Mouse (Mus musculus) forebrain, postnatal 0 days (tissue): ENCODE results near the gene Ephb4. TPM values are rescaled to one million over a fixed set of nuclear protein-coding genes. Genes with fewer than 3 reads are reported as not detected.

ENCODE experiments used
- ATAC-seq: fragments of 200-750 bp; cut with Nextera tagmentation; 2 replicates; pipeline ENCODE4 v1.8.0; 2017; ENCODE audit warnings: mild to moderate bottlenecking, moderate library complexity
- DNase-seq: peaks from one replicate; pipeline ENCODE4 v3.0.0-alpha.2; 2015
- H3K27ac ChIP-seq: fragments of 300-500 bp; sonication (generic); 2 replicates; pipeline ENCODE4 v1.5.1; 2014; ENCODE audit warnings: low read depth, mild to moderate bottlenecking, antibody characterized with exemption, low read length, moderate library complexity, mixed read lengths
- H3K27me3 ChIP-seq: fragments of 300-500 bp; sonication (generic); 2 replicates; pipeline ENCODE4 v1.6.1; 2014; ENCODE audit warnings: mild to moderate bottlenecking, low read length, mixed read lengths; ENCODE audit not compliant: insufficient read depth
- H3K36me3 ChIP-seq: fragments of 300-500 bp; sonication (generic); 2 replicates; pipeline ENCODE4 v1.6.1; 2014; ENCODE audit warnings: mild to moderate bottlenecking, moderate library complexity; ENCODE audit not compliant: insufficient read depth
- H3K4me1 ChIP-seq: fragments of 300-500 bp; sonication (generic); 2 replicates; pipeline ENCODE4 v1.6.1; 2014; ENCODE audit warnings: antibody characterized with exemption; ENCODE audit not compliant: insufficient read depth
- H3K4me2 ChIP-seq: fragments of 300-500 bp; sonication (generic); 2 replicates; pipeline ENCODE4 v1.6.1; 2014; ENCODE audit warnings: low read depth, mild to moderate bottlenecking, moderate library complexity
- H3K4me3 ChIP-seq: fragments of 300-500 bp; sonication (generic); 2 replicates; pipeline ENCODE4 v1.5.1; 2014; ENCODE audit warnings: low read depth, low read length, mixed read lengths
- H3K9ac ChIP-seq: fragments of 300-500 bp; sonication (generic); 2 replicates; pipeline ENCODE4 v1.6.1; 2014; ENCODE audit warnings: mild to moderate bottlenecking
- H3K9me3 ChIP-seq: fragments of 300-500 bp; sonication (generic); 2 replicates; pipeline ENCODE4 v1.6.1; 2016; ENCODE audit warnings: low read length
- CTCF ChIP-seq: sonication (generic); IDR thresholded peaks from 2 replicates; pipeline ENCODE4 v1.5.1; 2016; ENCODE audit warnings: antibody characterized with exemption, control low read depth, low read depth
- WGBS: fragments of 180-500 bp; shearing (Covaris S2); extraction: QIAGEN DNeasy Blood & Tissue Kit; methylation state at CpG from one replicate; pipeline ENCODE4 v1.1.7; 2014; 5-methylcytosine and 5-hydroxymethylcytosine counted together
- polyA plus RNA-seq: library from polyadenylated mRNA; unstranded; fragments of >200 nt; fragmentation: Nextera tagmentation; extraction: Ambion mirVana; gene quantifications from 2 replicates; pipeline ENCODE4 v1.2.1, GENCODE M21; 2015
- total RNA-seq: library from RNA; depleted of rRNA; stranded (reverse); fragments of >200 nt; gene quantifications from 2 replicates; pipeline ENCODE4 v1.2.3, GENCODE M21; 2014

Ephb4 gene
- total and polyA plus RNA-seq, 2 experiments from 2014 or later: 4.9 to 12.7 TPM

DNA sequence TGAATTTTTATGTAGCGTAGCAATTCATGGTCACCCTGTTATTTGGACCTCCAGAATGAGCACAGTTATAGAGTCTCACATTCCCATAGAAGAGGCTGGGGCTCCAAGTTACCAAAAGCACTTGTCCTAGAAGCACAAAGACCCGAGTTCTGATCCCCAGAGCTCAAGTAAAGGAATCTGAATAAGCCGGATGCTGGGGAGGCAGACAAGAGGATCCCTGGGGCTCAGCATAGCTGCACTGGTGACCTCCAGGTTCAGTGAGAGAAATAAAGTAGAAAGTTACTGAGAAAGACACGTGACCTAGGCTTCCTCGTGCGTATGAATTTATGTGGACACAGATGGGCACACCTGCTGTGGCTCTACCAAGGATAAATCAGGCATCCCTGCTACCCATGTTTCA is 14.8 kb upstream of the Ephb4 start:
- no peak overlapping the region for H3K4me2 ChIP-seq
- 73% methylated on average over 6 of the region's 6 CpGs for WGBS
- H3K9ac ChIP-seq: no peak overlapping the region
- 0 out of 2 replicates have a peak, but pooled peaks cover 17% of the 10 kb centered on the region for H3K4me1 ChIP-seq
- no peak for ATAC-seq
- H3K36me3 ChIP-seq: no peaks in the 10 kb centered on the region
- H3K27me3 ChIP-seq: no peaks in the 10 kb centered on the region
- TF ChIP-seq CTCF: no peak
- DNase-seq: no peak
- H3K9me3 ChIP-seq: no peaks in the 10 kb centered on the region
- H3K27ac ChIP-seq: no peak overlapping the region
- no peak overlapping the region for H3K4me3 ChIP-seq

DNA sequence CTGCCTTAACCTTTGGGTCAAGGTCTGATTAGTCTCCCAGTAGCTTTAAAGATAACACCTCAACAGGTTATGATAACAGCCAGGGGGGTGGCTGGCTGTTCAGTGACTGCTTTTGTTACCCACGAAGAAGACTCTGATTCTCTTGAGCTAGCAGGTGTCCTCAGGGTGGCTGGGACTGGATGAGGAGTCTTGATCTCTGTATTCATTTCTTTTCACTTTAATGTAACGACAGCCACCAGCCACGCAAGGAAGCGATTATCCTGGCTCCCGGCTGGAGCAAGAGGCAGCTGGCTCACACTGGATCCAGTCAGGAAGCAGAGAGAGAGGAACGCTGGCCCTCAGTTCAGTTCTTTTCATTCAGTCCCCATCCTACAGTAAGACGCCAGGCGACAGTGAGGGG is 12.7 kb upstream of the Ephb4 start:
- no peak overlapping the region for H3K4me3 ChIP-seq
- no peaks in the 10 kb centered on the region for H3K9me3 ChIP-seq
- DNase-seq (no peak), ATAC-seq (no peak)
- no peak overlapping the region for H3K27ac ChIP-seq
- no peaks in the 10 kb centered on the region for H3K36me3 ChIP-seq
- H3K27me3 ChIP-seq: no peaks in the 10 kb centered on the region
- 43% methylated on average over 8 of the region's 8 CpGs for WGBS
- H3K9ac ChIP-seq: no peak overlapping the region
- H3K4me1 ChIP-seq: 0 out of 2 replicates have a peak, but pooled peaks cover 19% of the 10 kb centered on the region
- TF ChIP-seq CTCF: no peak
- 0 out of 2 replicates have a peak overlapping the region, but pooled peaks have one; percentile 78 for H3K4me2 ChIP-seq

DNA sequence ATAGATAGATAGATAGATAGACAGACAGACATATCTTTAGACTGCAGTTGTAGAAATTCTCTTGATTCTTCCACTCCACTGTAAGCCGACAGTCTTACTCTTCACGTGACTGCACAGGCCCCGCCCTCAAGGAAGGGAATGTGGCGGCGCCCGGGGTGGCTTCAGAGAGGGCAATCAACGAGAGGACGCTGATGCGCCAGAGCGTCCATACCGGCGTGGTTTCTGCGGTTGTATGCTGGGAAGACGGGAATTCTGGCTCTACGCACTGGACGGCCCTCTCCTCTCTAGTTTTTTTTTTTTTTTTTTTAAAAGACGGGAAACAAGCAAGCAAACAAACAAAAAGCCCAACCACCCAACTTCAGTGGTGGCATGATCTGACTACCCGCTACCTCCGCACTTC is 11.7 kb upstream of the Ephb4 start:
- no peak for TF ChIP-seq CTCF
- Histone ChIP-seq H3K36me3 (no peaks in the 10 kb centered on the region), H3K4me1 (0 out of 2 replicates have a peak, but pooled peaks cover 12% of the 10 kb centered on the region), H3K9me3 (no peaks in the 10 kb centered on the region), H3K9ac (peak overlapping the region; percentile 56), H3K4me3 (peak overlapping the region; percentile 43), H3K27me3 (no peaks in the 10 kb centered on the region), H3K27ac (peak overlapping the region; percentile 77), H3K4me2 (peak overlapping the region; percentile 78)
- ATAC-seq: peak; percentile 88
- DNase-seq: peak; percentile 94
- under 1% methylated on average over 19 of the region's 19 CpGs for WGBS

DNA sequence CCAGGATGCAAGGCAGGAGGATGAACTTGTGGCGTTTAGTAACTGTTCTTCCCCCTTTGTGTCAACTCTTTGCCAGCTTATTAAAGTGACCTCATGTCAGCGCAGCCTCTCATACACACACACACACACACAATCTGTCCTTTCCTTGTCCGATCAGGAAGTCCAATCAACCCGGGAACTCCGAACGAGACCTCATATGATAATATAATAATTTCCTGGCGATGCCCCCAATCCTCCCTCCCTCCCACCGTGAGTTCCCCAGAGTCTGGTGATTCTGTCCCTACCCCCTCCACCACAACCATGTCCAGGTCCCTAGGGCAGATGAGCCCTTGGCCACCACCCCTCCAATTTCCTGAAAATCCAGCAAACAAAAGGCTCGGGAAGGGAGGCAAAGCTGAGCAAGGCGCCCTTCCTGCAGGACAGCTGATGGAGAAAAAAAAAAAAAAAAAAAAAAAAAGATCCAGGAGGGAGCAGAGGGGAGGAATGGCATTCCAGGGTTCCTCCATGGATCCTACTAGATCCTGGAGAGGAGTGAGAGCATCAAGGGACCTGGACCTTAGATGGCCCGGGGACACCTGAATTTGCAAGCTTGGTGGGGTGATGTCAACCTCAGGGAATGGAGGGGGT is 11.1 kb upstream of the Ephb4 start:
- ATAC-seq (peak; percentile 8), DNase-seq (no peak)
- Histone ChIP-seq H3K4me2 (peak overlapping the region; percentile 78), H3K4me3 (peak overlapping the region; percentile 43), H3K27me3 (no peaks in the 10 kb centered on the region), H3K36me3 (no peaks in the 10 kb centered on the region), H3K9ac (peak overlapping the region; percentile 56), H3K9me3 (no peaks in the 10 kb centered on the region), H3K4me1 (0 out of 2 replicates have a peak, but pooled peaks cover 12% of the 10 kb centered on the region), H3K27ac (peak overlapping the region; percentile 77)
- WGBS: 4% methylated on average over 11 of the region's 11 CpGs
- TF ChIP-seq CTCF: no peak

DNA sequence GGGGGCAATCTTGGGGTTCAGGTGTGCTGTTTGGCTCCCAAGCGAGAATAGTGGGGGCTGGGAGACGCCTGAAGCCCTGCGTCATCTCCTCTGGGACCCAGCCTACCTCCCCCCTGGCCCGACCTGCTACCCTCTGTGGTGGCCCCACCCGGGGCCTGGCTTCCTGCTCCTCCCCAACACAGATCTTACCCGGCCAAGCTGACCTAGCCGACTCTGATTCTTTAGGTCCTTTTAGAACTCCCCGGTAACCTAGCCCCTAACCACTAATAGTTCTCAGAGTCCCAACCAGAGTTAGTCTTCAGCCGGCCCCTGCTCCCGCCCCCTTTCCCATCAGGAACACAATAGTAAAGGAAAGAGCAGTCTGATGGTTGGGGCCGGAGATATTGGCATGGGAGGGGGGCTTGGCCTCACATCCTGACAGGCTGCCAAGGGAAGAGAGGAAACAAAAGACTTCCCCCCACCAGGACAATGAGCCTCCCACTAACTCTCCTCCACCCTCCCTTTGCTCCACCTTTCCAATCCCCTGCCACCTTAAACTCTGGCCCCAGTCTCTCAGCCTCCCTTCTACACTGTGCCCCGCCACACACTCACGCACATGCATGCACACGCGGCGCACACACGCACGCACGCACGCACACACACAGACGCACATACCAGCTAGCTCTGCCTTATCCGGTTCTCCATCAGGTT is 10.5 kb upstream of the Ephb4 start:
- H3K36me3 ChIP-seq: no peaks in the 10 kb centered on the region
- DNase-seq (peak; percentile 75), ATAC-seq (peak; percentile 72)
- peak overlapping the region; percentile 77 for H3K27ac ChIP-seq
- H3K4me2 ChIP-seq: peak overlapping the region; percentile 78
- 5% methylated on average over 22 of the region's 22 CpGs for WGBS
- peak overlapping the region; percentile 56 for H3K9ac ChIP-seq
- H3K27me3 ChIP-seq: no peaks in the 10 kb centered on the region
- TF ChIP-seq CTCF: no peak
- no peaks in the 10 kb centered on the region for H3K9me3 ChIP-seq
- H3K4me1 ChIP-seq: 0 out of 2 replicates have a peak, but pooled peaks cover 12% of the 10 kb centered on the region
- H3K4me3 ChIP-seq: peak overlapping the region; percentile 43

DNA sequence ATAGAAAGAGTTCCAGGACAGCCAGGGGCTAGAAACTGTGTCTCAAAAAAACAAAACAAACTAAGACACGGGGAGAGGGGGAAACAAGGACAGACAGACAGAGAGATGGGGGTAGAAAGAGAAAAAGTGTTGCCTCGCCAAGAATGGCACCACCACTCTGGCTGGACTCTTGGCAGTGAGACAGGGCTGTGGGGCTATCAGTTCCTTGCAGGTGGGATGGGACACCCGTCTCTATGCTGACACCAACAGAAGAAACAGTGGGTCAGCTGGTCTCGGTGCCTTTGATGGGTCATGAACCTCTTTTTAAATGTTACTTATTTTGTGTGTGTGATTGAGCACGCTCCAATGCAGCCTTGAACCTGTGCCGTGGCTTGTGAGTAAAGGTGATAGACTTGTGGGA is 9.7 kb upstream of the Ephb4 start:
- peak overlapping the region; percentile 56 for H3K9ac ChIP-seq
- H3K27ac ChIP-seq: peak overlapping the region; percentile 77
- ATAC-seq: no peak
- no peaks in the 10 kb centered on the region for H3K36me3 ChIP-seq
- TF ChIP-seq CTCF: no peak
- H3K4me2 ChIP-seq: peak overlapping the region; percentile 78
- DNase-seq: no peak
- 62% methylated on average over 6 of the region's 6 CpGs for WGBS
- H3K27me3 ChIP-seq: no peaks in the 10 kb centered on the region
- H3K9me3 ChIP-seq: no peaks in the 10 kb centered on the region
- H3K4me1 ChIP-seq: 0 out of 2 replicates have a peak, but pooled peaks cover 12% of the 10 kb centered on the region
- H3K4me3 ChIP-seq: peak overlapping the region; percentile 43

DNA sequence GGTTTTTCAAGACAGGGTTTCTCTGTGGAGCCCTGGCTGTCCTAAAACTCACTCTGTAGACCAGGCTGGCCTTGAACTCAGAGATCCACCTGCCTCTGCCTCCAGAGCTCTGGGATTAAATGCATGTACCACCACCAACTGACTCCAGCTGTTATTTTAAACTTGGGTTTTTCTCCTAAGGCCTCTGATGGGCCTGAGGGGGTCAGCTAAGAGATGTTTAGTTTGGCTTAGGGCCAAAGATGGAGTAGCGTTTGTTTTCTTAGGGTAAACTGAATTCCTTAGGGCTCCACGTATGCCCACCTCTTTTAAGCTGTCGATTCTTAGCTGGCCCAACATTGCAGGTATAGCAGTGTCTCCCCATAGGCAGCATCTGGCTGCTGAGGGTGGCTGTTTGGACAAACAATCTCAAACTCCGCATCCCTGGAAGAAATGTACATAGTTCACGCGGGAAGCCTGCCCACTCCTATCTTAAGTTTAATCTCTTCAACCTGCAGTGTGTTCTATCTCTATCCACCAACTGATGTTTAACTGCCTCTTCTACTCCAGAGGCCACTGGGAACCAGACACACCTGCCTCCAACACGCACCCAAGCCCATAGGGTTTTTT is 7.4 kb upstream of the Ephb4 start:
- H3K4me3 ChIP-seq: no peak overlapping the region
- H3K9me3 ChIP-seq: no peaks in the 10 kb centered on the region
- 0 out of 2 replicates have a peak, but pooled peaks cover 12% of the 10 kb centered on the region for H3K4me1 ChIP-seq
- WGBS: 81% methylated on average over 7 of the region's 7 CpGs
- no peak overlapping the region for H3K4me2 ChIP-seq
- no peak for TF ChIP-seq CTCF
- no peak overlapping the region for H3K27ac ChIP-seq
- no peak for ATAC-seq
- no peak for DNase-seq
- no peak overlapping the region for H3K9ac ChIP-seq
- no peaks in the 10 kb centered on the region for H3K36me3 ChIP-seq
- H3K27me3 ChIP-seq: no peaks in the 10 kb centered on the region
